Mouse (Mus musculus) activated CD4-positive, CD25-positive, alpha-beta regulatory T cell, adult 4 months (primary cell): Measurements from ENCODE around the gene Rab40b. TPM values are rescaled to one million over a fixed set of nuclear protein-coding genes. Genes with fewer than 3 reads are reported as not detected.

ENCODE experiments used
- ATAC-seq: one replicate; pipeline ENCODE4 v1.8.0; 2017
- polyA plus RNA-seq, 2 experiments: library from polyadenylated mRNA; unstranded; fragments of 100-300 nt; shearing (Covaris generic); gene quantifications; one replicate each; pipeline ENCODE4 v1.2.1; 2017

Gene Rab40b
- not detected for polyA plus RNA-seq

GRCm38 (mm10) chr11:121387750-121388553 lies at the start of gene Rab40b:
TSS of gene Rab40b (minus strand) at chr11:121388251.
- no peak for ATAC-seq

GRCm38 (mm10) chr11:121437236-121437635 lies 49.2 kb upstream of the Rab40b start:
- no peak for ATAC-seq

- ATAC-seq: peak; percentile 98
These were observed 46.4 kb upstream of the Rab40b start, which contains the start of gene Fn3k for GRCm38 (mm10) chr11:121434156-121435155. TSS of gene Fn3k (plus strand) at chr11:121434913.

- no peak for ATAC-seq
These were observed 45.3 kb upstream of the Rab40b start for GRCm38 (mm10) chr11:121433397-121433796.

- peak; percentile 18 for ATAC-seq
These were observed 33.6 kb upstream of the Rab40b start for GRCm38 (mm10) chr11:121421553-121422173.

GRCm38 (mm10) chr11:121420830-121421552 lies 32.9 kb upstream of the Rab40b start, which contains the start of gene Fn3krp:
TSS of gene Fn3krp (plus strand) at chr11:121421401.
- ATAC-seq: peak; percentile 99

GRCm38 (mm10) chr11:121420379-121420778 lies 32.3 kb upstream of the Rab40b start:
- ATAC-seq: no peak

- no peak for ATAC-seq
These were observed 30.9 kb upstream of the Rab40b start for GRCm38 (mm10) chr11:121418932-121419331.

- ATAC-seq: no peak
These were observed 29.9 kb upstream of the Rab40b start for GRCm38 (mm10) chr11:121417971-121418370.

- ATAC-seq: no peak
These were observed 27.3 kb upstream of the Rab40b start for GRCm38 (mm10) chr11:121415351-121415750.

GRCm38 (mm10) chr11:121414762-121415161 lies 26.7 kb upstream of the Rab40b start:
- ATAC-seq: no peak

GRCm38 (mm10) chr11:121407366-121408155 lies 19.5 kb upstream of the Rab40b start:
- ATAC-seq: no peak

- ATAC-seq: no peak
These were observed 4.4 kb upstream of the Rab40b start for GRCm38 (mm10) chr11:121392405-121392804.

GRCm38 (mm10) chr11:121390793-121391192 lies 2.7 kb upstream of the Rab40b start:
- no peak for ATAC-seq

GRCm38 (mm10) chr11:121388554-121388945 lies 499 bp upstream of the Rab40b start:
- no peak for ATAC-seq

GRCm38 (mm10) chr11:121380294-121380693 lies 7.8 kb downstream of the Rab40b start:
- no peak for ATAC-seq

- ATAC-seq: no peak
These were observed 9.4 kb downstream of the Rab40b start for GRCm38 (mm10) chr11:121378644-121379043.

- ATAC-seq: no peak
These were observed 14.7 kb downstream of the Rab40b start for GRCm38 (mm10) chr11:121373305-121373704.

- no peak for ATAC-seq
These were observed 17.6 kb downstream of the Rab40b start for GRCm38 (mm10) chr11:121370337-121370994.

GRCm38 (mm10) chr11:121369622-121370021 lies 18.4 kb downstream of the Rab40b start:
- no peak for ATAC-seq
